Mouse (Mus musculus): ENCODE data around the gene Wars2. TPM values are rescaled to one million over a fixed set of nuclear protein-coding genes. Genes with fewer than 3 reads are reported as not detected.

Wars2 gene
- polyA plus RNA-seq, 1 experiment from 2014 or later = 4.9 TPM

DNA sequence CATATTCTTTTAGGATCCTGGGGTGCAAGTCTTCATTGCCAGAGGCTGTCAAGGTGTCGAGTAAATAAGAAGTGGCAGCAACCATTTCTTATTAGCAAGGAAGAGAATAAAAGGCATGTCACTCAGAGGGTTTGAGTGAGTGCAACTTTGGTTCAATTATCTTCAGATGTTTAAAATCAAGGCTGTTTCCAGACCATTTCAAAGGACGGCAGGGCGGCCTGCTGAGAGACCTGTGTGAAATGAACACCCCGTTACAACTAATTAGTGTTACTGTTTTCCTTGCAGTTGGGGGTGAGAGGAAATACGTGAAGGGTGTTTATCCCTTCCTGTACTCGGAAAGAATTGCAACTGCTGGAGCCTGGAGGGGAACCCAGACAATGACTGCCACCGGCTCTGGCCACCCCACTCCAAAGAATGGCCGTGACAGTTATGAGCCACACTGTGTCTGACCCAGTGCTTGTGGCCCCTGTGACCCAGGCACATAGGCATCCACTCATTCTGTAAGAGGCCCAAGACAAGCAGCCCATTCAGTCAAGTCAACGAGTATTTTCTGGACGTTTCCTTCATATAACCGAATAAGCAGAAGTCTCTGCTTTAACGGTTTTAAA is 137.2 kb downstream of the Wars2 start:
- H3K4me3 ChIP-seq (ENCODE audit: low read length) = no peak overlapping the region
- no peak overlapping the region for H3K9ac ChIP-seq (ENCODE audit: low read depth, low read length)
- no peak overlapping the region for H3K27ac ChIP-seq (ENCODE audit: low read depth, low read length)
- H3K4me1 ChIP-seq (ENCODE audit: control insufficient read depth, insufficient read depth, low read depth, low read length) = no peaks in the 10 kb centered on the region
- ATAC-seq = no peak
- H3K27me3 ChIP-seq (replicated peaks; ENCODE audit: control insufficient read depth, insufficient read depth, low read length) = no peaks in the 10 kb centered on the region
- H3K9me3 ChIP-seq (ENCODE audit: control insufficient read depth, low read length) = no peaks in the 10 kb centered on the region
- H3K36me3 ChIP-seq (ENCODE audit: control insufficient read depth, insufficient read depth, low read length) = no peaks in the 10 kb centered on the region
- WGBS = 51% methylated on average over 12 of the region's 12 CpGs
- H3K4me2 ChIP-seq (ENCODE audit: low read length) = no peak overlapping the region

DNA sequence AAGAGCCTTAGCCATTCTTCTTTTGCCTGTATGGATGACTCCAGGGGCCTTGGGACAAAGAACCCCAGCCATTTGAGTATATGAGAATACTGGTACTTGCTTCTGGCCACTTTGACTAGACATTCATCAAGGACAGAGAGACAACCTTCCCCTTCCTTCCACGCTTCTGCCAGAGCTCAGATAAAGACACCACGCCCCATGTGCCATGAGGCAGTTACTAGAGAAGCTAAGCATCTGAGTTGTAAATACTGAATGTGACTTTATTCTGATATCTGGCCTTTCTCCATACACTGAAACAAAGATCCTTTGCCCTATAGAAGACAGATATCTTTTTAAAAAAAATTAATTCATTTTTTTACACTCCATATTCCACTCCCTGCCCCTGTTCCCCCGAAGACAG is 138.8 kb downstream of the Wars2 start:
- WGBS = 92% methylated on average over 3 of the region's 3 CpGs
- Histone ChIP-seq H3K4me1 (ENCODE audit: control insufficient read depth, insufficient read depth, low read depth, low read length) (no peaks in the 10 kb centered on the region), H3K4me2 (ENCODE audit: low read length) (no peak overlapping the region), H3K9me3 (ENCODE audit: control insufficient read depth, low read length) (no peaks in the 10 kb centered on the region), H3K4me3 (ENCODE audit: low read length) (no peak overlapping the region), H3K36me3 (ENCODE audit: control insufficient read depth, insufficient read depth, low read length) (no peaks in the 10 kb centered on the region), H3K27ac (ENCODE audit: low read depth, low read length) (no peak overlapping the region), H3K9ac (ENCODE audit: low read depth, low read length) (no peak overlapping the region), H3K27me3 (replicated peaks; ENCODE audit: control insufficient read depth, insufficient read depth, low read length) (no peaks in the 10 kb centered on the region)
- no peak for ATAC-seq

DNA sequence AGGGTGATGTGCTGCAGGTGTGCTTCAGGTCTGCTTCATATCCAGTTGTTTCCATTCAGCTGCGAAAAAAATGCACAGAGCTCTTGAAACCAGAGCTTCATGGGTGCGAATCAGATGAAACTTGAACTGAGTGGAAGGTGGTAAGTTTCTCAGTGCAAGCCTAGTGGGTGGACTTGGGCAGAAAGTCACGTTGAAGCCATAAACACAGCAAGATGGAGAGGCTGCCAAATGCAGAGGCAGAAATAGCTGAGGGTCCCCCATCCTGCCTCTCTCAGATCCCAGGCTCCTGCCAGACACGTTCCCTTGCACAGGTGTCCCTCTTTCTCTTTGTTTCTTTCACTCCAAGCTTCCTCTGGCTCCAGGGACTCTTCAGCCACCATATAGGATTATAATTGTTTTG is 140.6 kb downstream of the Wars2 start:
- Histone ChIP-seq H3K4me1 (ENCODE audit: control insufficient read depth, insufficient read depth, low read depth, low read length) (no peaks in the 10 kb centered on the region), H3K9me3 (ENCODE audit: control insufficient read depth, low read length) (no peaks in the 10 kb centered on the region), H3K9ac (ENCODE audit: low read depth, low read length) (no peak overlapping the region), H3K27ac (ENCODE audit: low read depth, low read length) (no peak overlapping the region), H3K27me3 (replicated peaks; ENCODE audit: control insufficient read depth, insufficient read depth, low read length) (no peaks in the 10 kb centered on the region), H3K36me3 (ENCODE audit: control insufficient read depth, insufficient read depth, low read length) (no peaks in the 10 kb centered on the region), H3K4me3 (ENCODE audit: low read length) (no peak overlapping the region), H3K4me2 (ENCODE audit: low read length) (no peak overlapping the region)
- 69% methylated on average over 4 of the region's 4 CpGs for WGBS
- ATAC-seq = no peak

DNA sequence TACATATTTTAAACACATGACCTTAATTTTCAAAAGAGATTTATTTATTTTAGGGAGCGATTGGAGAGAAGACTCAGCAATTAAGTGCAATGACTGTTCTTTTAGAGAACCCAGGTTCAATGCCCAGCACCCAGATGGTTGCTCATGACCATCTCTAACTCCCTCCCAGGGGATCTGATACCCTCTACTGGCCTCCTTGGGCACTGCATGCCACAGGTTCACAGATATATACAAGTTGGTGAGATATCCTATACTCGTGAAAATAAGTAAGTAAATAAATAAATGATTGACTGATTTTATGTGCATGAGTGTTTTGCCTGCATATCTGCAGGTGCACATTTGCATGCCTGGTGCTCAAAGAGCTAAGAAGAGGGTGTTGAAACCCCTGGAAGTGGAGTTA is 147.4 kb downstream of the Wars2 start:
- ATAC-seq = no peak
- Histone ChIP-seq H3K9ac (ENCODE audit: low read depth, low read length) (no peak overlapping the region), H3K36me3 (ENCODE audit: control insufficient read depth, insufficient read depth, low read length) (no peaks in the 10 kb centered on the region), H3K4me3 (ENCODE audit: low read length) (no peak overlapping the region), H3K4me1 (ENCODE audit: control insufficient read depth, insufficient read depth, low read depth, low read length) (no peaks in the 10 kb centered on the region), H3K9me3 (ENCODE audit: control insufficient read depth, low read length) (no peaks in the 10 kb centered on the region), H3K27me3 (replicated peaks; ENCODE audit: control insufficient read depth, insufficient read depth, low read length) (no peaks in the 10 kb centered on the region), H3K4me2 (ENCODE audit: low read length) (no peak overlapping the region), H3K27ac (ENCODE audit: low read depth, low read length) (no peak overlapping the region)
- 68% methylated on average over 2 of the region's 2 CpGs for WGBS

Small RNA genes lying within 50 kb of the gene (microRNA-seq; reads per million reads assigned to microRNA genes)
- gene Mir6481 = not detected

Other genes with a start within 250 kb of the Wars2 start
- gene Hao2, start 247.8 kb upstream of the Wars2 start, polyA plus RNA-seq (2015; fragmentation: Nextera tagmentation; extraction: Ambion mirVana) = not detected in 2 replicates
- 0.66 and 1.0 TPM in 2 replicates for gene Tbx15, start 99.3 kb downstream of the Wars2 start, polyA plus RNA-seq (2015; fragmentation: Nextera tagmentation; extraction: Ambion mirVana)